Mouse (Mus musculus): Measurements from ENCODE around the gene Samd14. TPM values are rescaled to one million over a fixed set of nuclear protein-coding genes. Genes with fewer than 3 reads are reported as not detected.

The Samd14 gene
- total RNA-seq, 2 experiments from 2014 or later: 30.8 to 89.1 TPM

- ATAC-seq (replicated peaks; ENCODE audit: low FRiP score, low TSS enrichment, poor library complexity, severe bottlenecking): no peak
Observed at GRCm38 (mm10) chr11:94988780-94989561, 20.7 kb upstream of the Samd14 start.

- peak; percentile 49 for ATAC-seq (replicated peaks; ENCODE audit: low FRiP score, low TSS enrichment, poor library complexity, severe bottlenecking)
Observed at GRCm38 (mm10) chr11:94989562-94990017, 20.1 kb upstream of the Samd14 start.

- 0 out of 2 replicates have a peak, but pooled peaks have one; percentile 2 for ATAC-seq (replicated peaks; ENCODE audit: low FRiP score, low TSS enrichment, poor library complexity, severe bottlenecking)
Observed at GRCm38 (mm10) chr11:94990102-94990748, 19.5 kb upstream of the Samd14 start.

GRCm38 (mm10) chr11:94990749-94991577 is 18.7 kb upstream of the Samd14 start, which contains the start of gene Ppp1r9b:
Gene Ppp1r9b, plus strand, starts transcription at chr11:94991035.
- peak; percentile 74 for ATAC-seq (replicated peaks; ENCODE audit: low FRiP score, low TSS enrichment, poor library complexity, severe bottlenecking)

GRCm38 (mm10) chr11:94991641-94992479 is 17.8 kb upstream of the Samd14 start:
- ATAC-seq (replicated peaks; ENCODE audit: low FRiP score, low TSS enrichment, poor library complexity, severe bottlenecking): no peak

- no peak for ATAC-seq (replicated peaks; ENCODE audit: low FRiP score, low TSS enrichment, poor library complexity, severe bottlenecking)
Observed at GRCm38 (mm10) chr11:94992480-94992753, 17.3 kb upstream of the Samd14 start.

DNA sequence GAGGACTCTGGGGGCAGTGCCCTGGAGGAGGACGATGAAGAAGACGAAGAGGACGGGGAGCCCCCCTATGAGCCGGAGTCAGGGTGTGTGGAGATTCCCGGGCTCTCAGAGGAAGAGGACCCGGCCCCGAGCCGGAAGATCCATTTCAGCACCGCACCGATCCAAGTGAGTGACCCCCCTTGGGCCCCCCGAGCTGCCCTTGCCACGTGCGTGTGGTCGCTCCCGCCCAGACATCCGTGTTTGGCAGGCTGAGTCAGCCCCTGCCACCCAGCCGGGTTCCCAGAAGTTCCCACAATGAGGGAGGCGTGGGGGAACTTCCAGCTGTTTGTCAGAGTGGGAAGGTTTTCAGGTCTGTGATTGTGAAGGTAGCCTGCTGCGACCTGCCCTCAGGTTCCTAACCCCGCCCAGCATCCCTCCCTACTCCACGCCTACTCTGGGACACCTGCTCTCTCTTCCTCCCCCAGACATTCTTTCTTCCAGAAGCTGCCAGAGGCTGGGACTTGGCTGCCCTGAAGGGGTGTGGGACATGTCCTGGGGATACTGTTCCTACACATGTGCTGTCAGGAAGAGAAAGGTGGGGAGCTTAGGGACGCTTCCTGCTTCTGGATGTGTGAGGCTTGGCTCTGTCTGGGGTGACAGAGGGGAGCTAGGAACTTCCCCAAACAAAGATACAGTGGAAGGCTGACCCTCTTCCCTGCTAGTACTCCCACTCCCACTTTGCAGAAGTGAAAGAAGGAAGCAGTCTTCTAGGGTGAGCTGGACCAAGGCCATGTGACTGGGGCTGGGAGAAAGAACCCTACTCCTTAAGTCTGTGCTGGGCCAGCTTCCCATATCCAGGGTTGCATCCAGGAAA is 16.7 kb upstream of the Samd14 start:
- no peak for ATAC-seq (replicated peaks; ENCODE audit: low FRiP score, low TSS enrichment, poor library complexity, severe bottlenecking)

- ATAC-seq (replicated peaks; ENCODE audit: low FRiP score, low TSS enrichment, poor library complexity, severe bottlenecking): no peak
Observed at GRCm38 (mm10) chr11:94994208-94994814, 15.4 kb upstream of the Samd14 start.

- ATAC-seq (replicated peaks; ENCODE audit: low FRiP score, low TSS enrichment, poor library complexity, severe bottlenecking): no peak
Observed at GRCm38 (mm10) chr11:94994947-94995772, 14.5 kb upstream of the Samd14 start.

DNA sequence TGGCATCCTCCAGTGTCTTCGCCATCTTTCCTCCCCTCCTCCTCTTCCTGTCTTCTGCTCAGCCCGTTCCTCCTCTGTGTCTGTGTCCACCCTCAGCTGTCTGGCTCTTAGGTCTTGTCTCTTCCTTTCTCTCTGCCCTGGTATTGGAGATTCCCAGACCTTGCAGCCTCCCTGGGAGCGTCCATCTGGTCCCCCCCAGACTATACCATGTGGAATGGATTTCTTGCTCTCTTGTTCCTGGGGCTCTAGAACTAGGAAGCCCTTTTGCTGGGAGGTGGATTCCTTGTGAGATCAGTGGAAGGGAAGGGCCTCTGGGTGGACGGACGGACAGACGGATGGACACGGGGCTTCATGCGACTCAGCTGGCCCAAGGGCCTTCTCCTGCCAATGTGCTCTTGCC is 13.6 kb upstream of the Samd14 start:
- ATAC-seq (replicated peaks; ENCODE audit: low FRiP score, low TSS enrichment, poor library complexity, severe bottlenecking): no peak

- no peak for ATAC-seq (replicated peaks; ENCODE audit: low FRiP score, low TSS enrichment, poor library complexity, severe bottlenecking)
Observed at GRCm38 (mm10) chr11:94996984-94997383, 12.7 kb upstream of the Samd14 start.

DNA sequence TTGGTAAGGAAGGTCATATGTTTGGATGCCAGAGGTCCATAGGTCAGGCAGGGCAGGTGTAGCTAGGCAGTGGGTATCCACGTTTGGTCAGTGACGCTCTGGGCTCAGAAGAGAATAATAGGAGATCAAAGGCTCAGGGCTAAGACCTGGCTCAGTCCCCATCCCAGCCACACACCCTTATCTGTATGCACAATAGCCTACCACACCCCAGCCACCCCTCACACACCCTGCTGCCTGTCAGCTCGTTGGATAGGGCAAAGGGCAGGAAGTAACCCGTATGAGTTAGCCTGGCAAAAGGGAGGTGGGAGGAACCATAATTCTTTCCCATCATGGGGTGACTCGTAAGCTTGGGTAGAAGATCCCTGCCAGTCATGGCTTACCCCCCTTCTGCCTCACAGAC is 12.1 kb upstream of the Samd14 start:
- ATAC-seq (replicated peaks; ENCODE audit: low FRiP score, low TSS enrichment, poor library complexity, severe bottlenecking): peak; percentile 85

DNA sequence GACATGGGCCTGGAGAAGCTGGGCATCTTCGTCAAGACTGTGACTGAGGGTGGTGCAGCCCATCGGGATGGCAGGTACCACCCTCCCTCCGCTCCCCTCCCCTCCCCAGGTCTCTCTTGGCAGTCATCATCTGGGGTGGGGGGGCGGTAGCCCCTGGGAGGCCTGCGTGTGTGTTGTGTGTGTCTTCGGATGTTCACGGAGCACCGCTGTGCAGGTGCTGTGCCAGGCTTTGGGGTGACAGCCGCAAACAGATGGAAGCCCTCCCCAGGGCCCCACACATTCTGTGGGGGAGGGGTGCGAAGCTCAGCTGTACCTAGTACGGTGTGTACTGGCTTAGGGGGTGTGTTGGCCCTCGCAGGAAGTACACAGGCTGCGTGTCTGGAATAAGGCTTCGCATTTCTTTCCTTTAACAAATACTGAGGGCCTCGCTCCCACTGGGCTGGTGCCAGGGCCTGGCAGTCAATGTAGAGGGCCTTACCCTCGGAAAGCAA is 11.6 kb upstream of the Samd14 start:
- peak; percentile 11; the same call in 1 of the 2 replicates for ATAC-seq (replicated peaks; ENCODE audit: low FRiP score, low TSS enrichment, poor library complexity, severe bottlenecking)

DNA sequence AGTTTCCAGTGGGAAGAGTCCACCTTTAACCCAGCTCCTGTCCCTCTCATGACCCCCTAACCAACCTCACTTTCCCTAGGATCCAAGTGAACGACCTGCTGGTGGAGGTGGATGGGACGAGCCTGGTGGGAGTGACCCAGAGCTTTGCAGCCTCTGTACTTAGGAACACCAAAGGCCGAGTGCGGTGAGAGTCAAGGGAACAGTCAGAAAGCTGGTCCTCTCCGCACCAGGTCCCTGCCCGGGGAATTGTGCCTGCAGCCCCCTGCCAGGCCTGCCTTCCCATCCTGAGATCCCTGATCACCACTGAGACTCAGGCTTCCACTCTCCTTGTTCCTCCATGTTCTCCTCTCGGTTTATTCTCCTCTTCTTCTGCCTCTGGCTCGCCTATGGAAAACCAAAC is 9.6 kb upstream of the Samd14 start:
- ATAC-seq (replicated peaks; ENCODE audit: low FRiP score, low TSS enrichment, poor library complexity, severe bottlenecking): no peak

DNA sequence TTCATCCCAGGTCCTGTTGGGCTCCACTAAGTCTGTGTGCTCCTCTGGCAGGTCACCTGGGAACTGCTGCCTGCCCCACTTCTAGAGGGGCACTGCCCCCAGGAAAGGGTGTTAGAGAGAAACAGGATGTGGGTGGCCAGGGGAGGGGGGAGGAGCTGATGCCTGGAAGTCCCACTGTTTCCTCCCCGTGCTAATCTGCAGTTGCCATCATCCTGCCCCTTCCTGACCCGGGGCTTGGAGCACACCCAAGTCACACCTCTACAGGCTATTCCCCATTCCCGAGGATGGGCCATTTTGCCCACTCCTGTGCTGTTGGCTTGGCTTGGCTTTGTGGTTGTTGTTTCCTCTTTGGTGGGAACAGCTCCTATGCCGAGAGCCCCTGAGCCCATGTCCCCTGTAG is 9.1 kb upstream of the Samd14 start:
- ATAC-seq (replicated peaks; ENCODE audit: low FRiP score, low TSS enrichment, poor library complexity, severe bottlenecking): 0 out of 2 replicates have a peak, but pooled peaks have one; percentile 0

GRCm38 (mm10) chr11:95001058-95001457 is 8.6 kb upstream of the Samd14 start:
- ATAC-seq (replicated peaks; ENCODE audit: low FRiP score, low TSS enrichment, poor library complexity, severe bottlenecking): peak; percentile 13; the same call in 1 of the 2 replicates

Data from megakaryocyte-erythroid progenitor cell, adult 5-6 weeks (primary cell).